Mouse (Mus musculus): ENCODE data around the gene Kif23.

DNA sequence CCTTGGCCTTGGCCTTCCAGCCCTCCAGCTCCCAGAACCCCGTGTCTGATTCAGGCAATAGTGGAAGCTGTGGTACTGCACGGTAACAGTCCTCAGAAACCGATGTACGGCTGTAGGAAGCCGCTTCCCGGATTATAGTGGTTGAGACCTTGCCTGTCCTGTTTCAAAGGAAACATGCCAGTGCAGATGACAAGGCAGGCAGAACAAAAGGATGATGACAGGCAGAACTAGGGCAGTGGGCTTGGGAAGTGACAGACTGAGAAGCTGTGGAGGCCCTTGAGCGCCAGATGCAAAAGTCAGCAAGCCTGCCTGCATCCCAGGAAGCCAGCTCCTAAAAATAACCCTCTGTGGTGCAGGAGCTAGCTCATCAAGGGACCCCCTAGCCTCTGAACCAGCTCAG is 62.2 kb downstream of the Kif23 start:
- TF ChIP-seq CTCF (IDR thresholded peaks at IDR 0.05) (no peak), POLR2A (IDR thresholded peaks at IDR 0.05; ENCODE audit: insufficient read depth, low read depth, low read length) (no peak)
